Mouse (Mus musculus) right cerebral cortex, postnatal 14 days (tissue): ENCODE results near the gene Sh3bp4.

Experiments
- DNase-seq: peaks from one replicate; pipeline ENCODE4 v3.0.0; 2022

Gene Sh3bp4

GRCm38 (mm10) chr1:89190621-89191020 is 120.4 kb downstream of the Sh3bp4 start:
- no peak for DNase-seq

DNA sequence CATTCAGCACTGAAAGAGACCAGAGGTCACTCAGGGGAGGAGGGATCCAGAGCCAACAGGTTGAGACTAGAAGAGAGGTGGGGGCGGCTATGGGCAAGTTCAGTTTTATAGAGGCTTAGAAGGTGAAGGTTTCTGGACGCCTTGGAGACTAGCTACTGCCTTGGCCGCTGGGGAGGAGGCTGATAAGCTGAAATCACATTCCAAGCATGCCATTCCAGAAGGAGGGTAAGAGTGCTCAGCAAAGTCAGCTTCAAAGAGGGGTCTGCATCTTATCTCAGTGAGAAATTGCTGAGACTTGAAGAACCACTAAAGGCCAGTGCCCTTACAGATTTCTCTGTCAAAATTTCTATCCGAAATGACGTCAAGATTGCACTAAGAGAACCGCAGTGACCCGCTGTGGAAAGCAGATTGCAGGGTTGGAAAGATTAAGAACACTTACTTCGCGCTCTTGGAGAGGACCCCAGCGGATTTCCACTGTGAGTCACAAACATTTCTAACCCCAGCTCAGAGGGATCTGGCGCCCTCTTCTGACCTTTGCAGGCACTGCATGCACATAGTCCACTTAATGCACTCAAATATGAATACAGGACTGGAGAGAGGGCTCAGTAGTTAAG is 121.0 kb downstream of the Sh3bp4 start:
- DNase-seq: peak; percentile 56

GRCm38 (mm10) chr1:89192536-89193220 is 122.5 kb downstream of the Sh3bp4 start:
- no peak for DNase-seq

- peak; percentile 49 for DNase-seq
Measured at GRCm38 (mm10) chr1:89193576-89193975, 123.4 kb downstream of the Sh3bp4 start.

GRCm38 (mm10) chr1:89195827-89196712 is 125.9 kb downstream of the Sh3bp4 start:
- DNase-seq: peak; percentile 90
